Mouse (Mus musculus) ES-Bruce4 (cell line): ENCODE measurements around the gene Nup188.

Experiments used
- EP300 ChIP-seq: IDR thresholded peaks from 2 replicates; pipeline ENCODE4 v1.6.1; 2011; ENCODE audit warnings: low read depth, low read length; ENCODE audit not compliant: insufficient read depth
- POLR2A ChIP-seq: IDR thresholded peaks from one replicate; pipeline ENCODE4 v1.8.1; 2011; ENCODE audit warnings: low read length; ENCODE audit not compliant: insufficient read depth

- TF ChIP-seq EP300 (no peak), POLR2A (no peak)
These were observed 4.5 kb upstream of the Nup188 start for GRCm38 (mm10) chr2:30281651-30282050.
